Mouse (Mus musculus): ENCODE results near the gene Rasgrp2. TPM values are rescaled to one million over a fixed set of nuclear protein-coding genes. Genes with fewer than 3 reads are reported as not detected.

Rasgrp2 gene
- 100 to 1,000 TPM; 575 to 667 TPM for total RNA-seq (2023)

GRCm38 (mm10) chr19:6399285-6400095, at the start of gene Rasgrp2:
Rasgrp2 (plus strand) TSS chr19:6399340.

DNA sequence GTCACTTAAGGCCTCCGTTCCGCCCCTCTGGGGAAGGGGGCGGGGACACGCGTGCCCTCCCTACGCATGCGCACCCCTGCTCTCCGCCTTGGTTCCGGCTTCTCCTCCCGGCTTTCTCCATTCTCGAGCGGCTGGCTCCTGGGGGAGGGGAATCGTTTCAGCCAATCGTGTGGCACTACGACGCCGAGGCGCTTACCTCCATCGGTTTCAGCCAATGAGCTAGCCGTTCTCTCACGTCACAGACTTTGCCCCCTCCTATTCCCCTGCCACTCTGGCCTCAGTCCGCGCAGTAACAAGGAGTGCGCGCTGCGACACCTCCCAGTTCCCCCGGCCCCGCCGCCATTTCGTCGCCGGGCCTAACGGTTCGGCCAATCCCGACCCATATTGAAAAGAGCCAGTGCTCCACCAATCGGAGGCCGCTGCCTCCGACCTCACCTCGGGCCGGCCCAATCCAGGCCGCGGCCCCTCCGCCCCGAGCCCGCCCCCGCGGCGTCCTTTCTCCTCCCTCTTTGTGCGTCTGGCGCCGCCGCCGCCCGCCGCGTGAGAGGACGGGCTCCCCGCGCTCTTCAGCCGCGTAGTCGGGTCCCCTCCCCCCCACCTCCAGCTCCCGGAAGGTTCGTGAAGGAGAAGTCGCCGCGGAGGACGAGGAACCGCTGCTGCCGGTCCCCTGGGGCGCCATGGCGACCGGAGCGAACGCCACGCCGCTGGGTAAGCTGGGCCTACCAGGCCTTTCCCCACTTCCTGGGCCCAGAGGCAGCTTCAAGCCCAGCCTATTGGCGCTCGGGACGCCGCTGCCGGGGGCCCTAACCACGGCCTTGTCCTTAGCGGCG, 35.5 kb upstream of the Rasgrp2 start, which contains the start of gene Sf1:
Gene Sf1 (plus strand): TSS at position 280 of the 830 bp plus-strand sequence.

GRCm38 (mm10) chr19:6384128-6384527, 15.0 kb upstream of the Rasgrp2 start, which contains the start of gene Pygm:
Pygm (plus strand) TSS chr19:6384399.

DNA sequence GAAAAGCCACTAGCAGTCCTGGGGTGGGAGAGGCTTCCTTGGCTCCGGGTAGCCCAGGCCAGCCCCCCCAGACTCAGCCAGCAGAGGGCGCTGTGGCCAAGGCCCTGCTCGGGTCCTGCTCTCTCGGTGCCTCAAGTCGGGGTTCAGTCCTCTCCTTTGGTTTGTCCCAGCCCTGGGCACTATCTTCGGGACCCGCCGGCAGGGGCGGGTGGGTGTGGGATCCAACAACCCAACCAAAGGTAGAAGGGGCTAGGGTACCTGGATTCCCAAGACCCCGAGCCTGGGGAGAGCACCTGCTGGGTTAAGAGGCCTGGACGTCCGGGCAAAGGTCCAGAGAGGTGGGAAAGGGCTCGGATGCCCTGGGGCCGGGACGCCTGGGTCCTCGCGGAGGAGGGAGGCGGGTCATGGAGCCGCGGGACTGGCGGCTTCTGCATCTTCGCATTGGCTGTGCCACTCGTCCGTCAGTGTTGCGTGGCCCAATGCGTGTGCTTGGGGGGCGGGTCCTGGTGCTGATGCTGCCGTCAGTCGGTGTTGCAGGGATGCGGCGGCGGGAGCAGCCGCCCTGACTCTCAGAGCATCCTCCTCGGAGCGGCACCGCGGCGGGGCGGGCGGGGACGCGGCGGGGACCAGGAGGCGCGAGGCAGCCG, 19.2 kb downstream of the Rasgrp2 start, which contains the start of gene Nrxn2:
Gene Nrxn2 (plus strand): TSS at position 499 of the 647 bp plus-strand sequence.

Other genes starting within 250 kb of the Rasgrp2 start
- gene Majin, start 215.0 kb upstream of the Rasgrp2 start, total RNA-seq (2023): under 1 TPM in 1 of 2 experiments, not detected in 1; 0.67 TPM
- not detected for gene Gpha2, start 173.0 kb upstream of the Rasgrp2 start, total RNA-seq (2023)
- 10 to 100 TPM; 17.2 to 18.4 TPM for gene Ppp2r5b, start 163.5 kb upstream of the Rasgrp2 start, total RNA-seq (2023)
- gene Atg2a, start 157.7 kb upstream of the Rasgrp2 start, total RNA-seq (2023): 100 to 1,000 TPM; 176 to 243 TPM
- gene Ehd1, start 122.6 kb upstream of the Rasgrp2 start, total RNA-seq (2023): 100 to 1,000 TPM; 239 to 255 TPM
- 1 to 10 TPM; 7.1 to 8.1 TPM for gene Cdc42bpg, start 92.9 kb upstream of the Rasgrp2 start, total RNA-seq (2023)
- gene Men1, start 64.4 kb upstream of the Rasgrp2 start, total RNA-seq (2023): 10 to 100 TPM; 22.7 to 23.6 TPM
- gene Map4k2, start 58.2 kb upstream of the Rasgrp2 start, total RNA-seq (2023): 100 to 1,000 TPM; 160 to 177 TPM
- gene Sf1, start 35.6 kb upstream of the Rasgrp2 start, total RNA-seq (2023): 100 to 1,000 TPM; 604 to 606 TPM
- gene Pygm, start 14.9 kb upstream of the Rasgrp2 start, total RNA-seq (2023): 1 to 10 TPM; 6.0 to 8.8 TPM
- gene Nrxn2, start 19.4 kb downstream of the Rasgrp2 start, total RNA-seq (2023): 1 to 10 TPM; 3.5 to 5.6 TPM
- gene Slc22a12, start 143.7 kb downstream of the Rasgrp2 start, total RNA-seq (2023): not detected

Measured in monocyte, adult 59 days (primary cell).